Mouse (Mus musculus) hindbrain, embryonic 13.5 days (tissue): ENCODE measurements around the gene Serp2. TPM values are rescaled to one million over a fixed set of nuclear protein-coding genes. Genes with fewer than 3 reads are reported as not detected.
A peak's percentile ranks its signal among the peaks of the same experiment; 100 is the strongest.

Source experiments
- ATAC-seq: fragments of 200-750 bp; cut with Nextera tagmentation; 2 replicates; pipeline ENCODE4 v1.8.0; 2017; ENCODE audit warnings: moderate TSS enrichment; ENCODE audit not compliant: low FRiP score
- H3K27ac ChIP-seq: fragments of 300-500 bp; sonication (generic); 2 replicates; pipeline ENCODE4 v1.5.1; 2015; ENCODE audit warnings: inconsistent platforms, mild to moderate bottlenecking, moderate library complexity
- H3K27me3 ChIP-seq: fragments of 300-500 bp; sonication (generic); 2 replicates; pipeline ENCODE4 v1.6.1; 2015; ENCODE audit warnings: mild to moderate bottlenecking, inconsistent platforms
- H3K36me3 ChIP-seq: fragments of 300-500 bp; sonication (generic); 2 replicates; pipeline ENCODE4 v1.6.1; 2015; ENCODE audit warnings: mild to moderate bottlenecking, inconsistent platforms
- H3K4me1 ChIP-seq: fragments of 300-500 bp; sonication (generic); replicated peaks from 2 replicates; pipeline ENCODE4 v1.6.1; 2015; ENCODE audit warnings: inconsistent platforms
- H3K4me2 ChIP-seq: fragments of 300-500 bp; sonication (generic); 2 replicates; pipeline ENCODE4 v1.6.1; 2015; ENCODE audit warnings: inconsistent platforms, mild to moderate bottlenecking, moderate library complexity
- H3K4me3 ChIP-seq: fragments of 300-500 bp; sonication (generic); 2 replicates; pipeline ENCODE4 v1.5.1; 2015; ENCODE audit warnings: mild to moderate bottlenecking, inconsistent platforms
- H3K9ac ChIP-seq: fragments of 300-500 bp; sonication (generic); 2 replicates; pipeline ENCODE4 v1.6.1; 2015; ENCODE audit warnings: mild to moderate bottlenecking, inconsistent platforms
- H3K9me3 ChIP-seq: fragments of 300-500 bp; sonication (generic); 2 replicates; pipeline ENCODE4 v1.6.1; 2016; ENCODE audit warnings: inconsistent platforms
- WGBS: fragments of 180-500 bp; shearing (Covaris S2); methylation state at CpG from one replicate; pipeline ENCODE4 v1.1.7; 2015; 5-methylcytosine and 5-hydroxymethylcytosine counted together
- polyA plus RNA-seq: library from polyadenylated mRNA; unstranded; fragments of >200 nt; fragmentation: Nextera tagmentation; extraction: Ambion mirVana; gene quantifications from 2 replicates; pipeline ENCODE4 v1.2.1, GENCODE M21; 2015

The Serp2 gene
- polyA plus RNA-seq, 1 experiment from 2014 or later = 128 TPM

DNA sequence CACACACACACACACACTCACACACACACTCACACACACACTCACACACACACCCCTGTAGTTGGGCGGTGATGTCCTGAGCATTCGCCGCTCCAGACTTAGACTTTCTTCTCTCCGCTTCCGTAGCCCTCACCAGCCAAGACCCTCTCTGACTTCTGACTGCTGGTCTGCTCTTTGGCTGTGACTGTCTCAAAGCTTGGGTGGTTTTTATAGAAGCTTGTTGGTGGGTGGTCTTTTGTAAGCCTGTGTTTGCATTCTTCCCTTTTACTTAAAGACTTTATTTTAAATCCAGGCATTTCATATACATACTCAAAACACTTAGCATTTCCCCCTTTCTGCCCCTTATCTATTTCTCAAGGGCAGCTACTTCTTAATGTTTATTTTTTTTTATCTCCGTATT is 57.2 kb downstream of the Serp2 start:
- H3K27me3 ChIP-seq = no peaks in the 10 kb centered on the region
- 74% methylated on average over 6 of the region's 6 CpGs for WGBS
- H3K36me3 ChIP-seq = no peaks in the 10 kb centered on the region
- no peaks in the 10 kb centered on the region for H3K9me3 ChIP-seq
- no peak overlapping the region for H3K9ac ChIP-seq
- no peak overlapping the region for H3K4me2 ChIP-seq
- H3K27ac ChIP-seq = no peak overlapping the region
- no peak for ATAC-seq
- H3K4me3 ChIP-seq = no peak overlapping the region
- H3K4me1 ChIP-seq = peaks cover 24% of the 10 kb centered on the region

DNA sequence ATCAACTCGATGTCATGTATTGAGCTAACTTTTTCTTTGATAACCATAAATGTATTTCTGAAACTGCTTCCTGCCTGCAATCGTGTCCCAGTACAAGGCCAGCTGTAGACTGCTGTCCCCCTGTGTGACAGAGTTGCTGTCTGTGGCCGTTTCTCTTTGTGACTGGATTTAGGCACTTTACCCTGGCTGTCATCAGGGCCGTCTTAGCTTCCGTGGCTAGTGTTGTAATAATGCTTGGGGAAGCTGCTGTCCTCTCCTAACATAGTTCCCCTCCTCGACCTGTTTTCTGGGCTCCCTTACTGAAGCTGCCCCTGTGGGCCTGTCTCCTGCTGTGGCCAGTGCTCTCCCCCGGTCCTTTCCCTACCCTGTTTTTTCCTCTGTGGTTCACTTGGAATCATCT is 58.5 kb downstream of the Serp2 start:
- Histone ChIP-seq H3K27me3 (no peaks in the 10 kb centered on the region), H3K27ac (no peak overlapping the region), H3K4me1 (peaks cover 24% of the 10 kb centered on the region), H3K9ac (no peak overlapping the region), H3K9me3 (no peaks in the 10 kb centered on the region), H3K36me3 (peaks cover 9% of the 10 kb centered on the region; the same call in 1 of the 2 replicates), H3K4me3 (no peak overlapping the region), H3K4me2 (no peak overlapping the region)
- WGBS = 63% methylated on average over 7 of the region's 7 CpGs
- ATAC-seq = no peak

DNA sequence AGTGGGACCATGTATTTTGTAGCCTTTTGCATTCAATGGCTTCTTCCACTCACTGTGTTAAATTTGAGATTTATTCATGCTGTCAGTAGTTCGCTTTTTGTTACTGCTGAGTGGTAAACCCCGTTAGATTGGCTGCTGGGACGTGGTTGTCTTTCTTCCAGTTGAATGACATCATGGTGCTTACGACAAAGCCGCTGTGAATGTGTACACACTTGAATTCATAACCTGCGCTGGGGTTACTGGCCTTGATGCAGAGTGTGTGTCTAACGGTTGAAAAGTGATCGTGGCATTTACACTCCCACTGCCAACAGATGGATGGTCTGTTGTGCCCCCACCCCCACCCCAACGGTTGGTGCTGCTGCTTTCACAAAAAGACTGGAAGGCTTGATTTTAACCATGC is 59.5 kb downstream of the Serp2 start:
- Histone ChIP-seq H3K27ac (no peak overlapping the region), H3K9ac (no peak overlapping the region), H3K4me1 (peaks cover 24% of the 10 kb centered on the region), H3K9me3 (no peaks in the 10 kb centered on the region), H3K4me2 (no peak overlapping the region), H3K36me3 (peaks cover 15% of the 10 kb centered on the region; the same call in 1 of the 2 replicates), H3K27me3 (no peaks in the 10 kb centered on the region), H3K4me3 (no peak overlapping the region)
- WGBS = 46% methylated on average over 9 of the region's 9 CpGs
- no peak for ATAC-seq

DNA sequence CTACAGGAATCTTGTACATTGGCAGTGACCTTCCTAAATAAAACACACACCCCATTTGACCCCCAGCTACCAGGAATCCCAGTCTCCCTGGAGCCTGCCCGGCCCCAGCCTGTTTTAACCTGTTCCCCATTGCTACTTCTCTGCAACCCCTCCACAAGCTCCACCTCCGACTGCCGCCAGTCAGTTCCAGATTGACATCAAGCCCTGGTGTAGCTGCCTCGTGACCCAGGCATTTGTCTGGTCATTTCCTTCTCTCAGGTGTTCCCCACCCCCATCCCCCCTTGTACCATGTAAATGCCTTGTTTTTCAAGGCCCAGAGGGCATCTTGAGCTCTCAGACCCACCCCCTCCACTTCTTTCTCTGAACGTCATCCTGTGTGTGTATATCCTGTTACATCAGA is 61.7 kb downstream of the Serp2 start:
- H3K4me2 ChIP-seq = no peak overlapping the region
- H3K27ac ChIP-seq = no peak overlapping the region
- H3K9me3 ChIP-seq = no peaks in the 10 kb centered on the region
- no peak overlapping the region for H3K9ac ChIP-seq
- H3K4me3 ChIP-seq = no peak overlapping the region
- no peaks in the 10 kb centered on the region for H3K27me3 ChIP-seq
- no peak for ATAC-seq
- H3K36me3 ChIP-seq = peaks cover 15% of the 10 kb centered on the region; the same call in 1 of the 2 replicates
- H3K4me1 ChIP-seq = peaks cover 17% of the 10 kb centered on the region
- WGBS = 74% methylated on average over 5 of the region's 5 CpGs

DNA sequence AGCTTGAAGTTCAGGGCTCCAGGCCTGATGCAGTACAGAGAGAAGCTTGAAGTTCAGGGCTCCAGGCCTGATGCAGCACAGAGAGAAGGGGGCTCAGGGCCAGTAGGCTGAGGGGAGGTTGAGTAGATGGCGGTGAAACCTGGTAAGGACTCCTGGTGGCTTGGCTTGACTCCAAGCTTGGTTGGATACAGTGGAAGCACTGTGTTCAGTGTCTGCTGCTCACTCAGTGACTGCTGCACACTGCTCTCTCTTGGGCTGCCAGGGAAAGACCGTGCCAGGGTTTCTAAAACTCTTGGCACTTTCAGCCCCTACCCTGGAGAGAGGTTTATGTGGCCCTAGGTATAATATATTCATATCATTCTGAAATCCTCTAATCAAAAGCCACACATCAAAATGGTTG is 67.6 kb downstream of the Serp2 start:
- H3K36me3 ChIP-seq = peaks cover 15% of the 10 kb centered on the region; the same call in 1 of the 2 replicates
- ATAC-seq = peak; percentile 68; the same call in 1 of the 2 replicates
- H3K27me3 ChIP-seq = no peaks in the 10 kb centered on the region
- H3K4me1 ChIP-seq = peaks cover 26% of the 10 kb centered on the region
- H3K9ac ChIP-seq = no peak overlapping the region
- H3K27ac ChIP-seq = peak overlapping the region; percentile 60
- 64% methylated on average over 2 of the region's 2 CpGs for WGBS
- no peaks in the 10 kb centered on the region for H3K9me3 ChIP-seq
- H3K4me2 ChIP-seq = no peak overlapping the region
- H3K4me3 ChIP-seq = no peak overlapping the region

DNA sequence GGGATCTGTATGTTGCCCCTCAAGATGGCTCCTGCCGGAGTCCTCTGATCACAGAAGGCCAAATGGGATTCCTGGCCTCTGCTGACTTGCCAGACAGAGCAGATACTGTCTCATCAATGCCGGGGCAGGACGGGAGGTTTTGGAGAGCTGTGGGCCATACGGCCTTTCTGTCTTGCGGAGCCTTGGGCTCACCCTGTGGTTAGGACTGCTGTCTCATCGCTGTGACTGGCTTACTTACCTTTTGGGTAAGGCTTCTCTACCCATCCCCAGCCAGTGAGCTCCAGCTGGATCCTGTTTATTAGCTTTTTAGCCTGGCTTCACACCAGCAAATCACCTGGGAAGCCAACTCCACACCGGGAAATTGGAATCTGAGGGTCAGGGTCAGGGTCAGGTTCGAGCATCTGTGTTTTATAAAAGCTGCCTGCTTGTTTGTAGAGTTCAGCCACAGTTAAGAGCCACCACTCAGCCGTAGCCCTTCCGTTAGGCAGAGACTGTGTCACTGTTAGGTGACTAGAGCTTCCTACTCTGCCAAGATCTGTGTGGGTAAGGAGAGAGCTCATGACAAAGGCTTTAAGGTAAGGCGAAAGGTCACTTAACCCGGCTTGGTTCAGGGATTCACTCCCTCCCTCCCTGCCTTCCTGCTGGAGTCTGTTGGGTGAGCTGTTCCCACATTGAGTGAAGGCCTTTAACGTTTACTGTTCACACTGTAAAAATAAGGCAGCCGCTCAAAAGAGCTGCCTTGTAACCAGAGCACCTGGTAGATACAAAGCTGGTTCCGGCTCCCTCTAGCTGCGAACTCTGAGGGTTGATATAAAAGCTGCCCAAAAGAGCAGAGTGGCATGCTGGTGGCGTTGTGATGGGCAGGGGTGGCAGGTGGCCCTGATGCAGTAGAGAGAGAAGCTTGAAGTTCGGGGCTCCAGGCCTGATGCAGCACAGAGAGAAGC is 68.3 kb downstream of the Serp2 start:
- no peaks in the 10 kb centered on the region for H3K9me3 ChIP-seq
- no peaks in the 10 kb centered on the region for H3K27me3 ChIP-seq
- H3K9ac ChIP-seq = peak overlapping the region; percentile 9; the same call in 1 of the 2 replicates
- H3K4me3 ChIP-seq = no peak overlapping the region
- 71% methylated on average over 18 of the region's 18 CpGs for WGBS
- H3K4me1 ChIP-seq = peaks cover 26% of the 10 kb centered on the region
- no peak overlapping the region for H3K4me2 ChIP-seq
- no peak for ATAC-seq
- H3K27ac ChIP-seq = peak overlapping the region; percentile 60
- 0 out of 2 replicates have a peak, but pooled peaks cover 7% of the 10 kb centered on the region for H3K36me3 ChIP-seq

DNA sequence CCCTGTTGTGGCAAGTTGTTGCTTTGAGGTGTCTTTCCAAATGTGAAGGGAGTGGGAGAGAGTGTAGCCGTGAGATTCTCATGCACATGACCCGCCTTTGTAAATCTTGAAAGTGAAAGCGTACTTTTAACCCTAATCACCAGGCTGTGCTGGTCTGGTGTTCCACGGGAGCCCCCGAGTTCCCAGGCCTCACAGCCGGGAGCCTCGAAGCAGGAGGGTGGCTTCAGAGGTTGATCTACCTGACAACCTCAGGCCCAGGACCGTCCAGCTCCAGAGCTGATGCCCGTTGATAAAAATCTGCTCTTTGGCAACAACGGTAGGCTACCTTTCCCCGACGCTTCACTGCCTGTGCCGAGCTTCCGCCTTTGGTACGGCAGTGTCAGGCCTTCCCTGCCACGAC is 69.1 kb downstream of the Serp2 start:
- H3K9me3 ChIP-seq = no peaks in the 10 kb centered on the region
- H3K4me2 ChIP-seq = no peak overlapping the region
- H3K4me1 ChIP-seq = peaks cover 28% of the 10 kb centered on the region
- H3K27me3 ChIP-seq = no peaks in the 10 kb centered on the region
- no peak overlapping the region for H3K4me3 ChIP-seq
- peak overlapping the region; percentile 9; the same call in 1 of the 2 replicates for H3K9ac ChIP-seq
- WGBS = 92% methylated on average over 16 of the region's 16 CpGs
- no peaks in the 10 kb centered on the region for H3K36me3 ChIP-seq
- ATAC-seq = no peak
- peak overlapping the region; percentile 30; the same call in 1 of the 2 replicates for H3K27ac ChIP-seq

DNA sequence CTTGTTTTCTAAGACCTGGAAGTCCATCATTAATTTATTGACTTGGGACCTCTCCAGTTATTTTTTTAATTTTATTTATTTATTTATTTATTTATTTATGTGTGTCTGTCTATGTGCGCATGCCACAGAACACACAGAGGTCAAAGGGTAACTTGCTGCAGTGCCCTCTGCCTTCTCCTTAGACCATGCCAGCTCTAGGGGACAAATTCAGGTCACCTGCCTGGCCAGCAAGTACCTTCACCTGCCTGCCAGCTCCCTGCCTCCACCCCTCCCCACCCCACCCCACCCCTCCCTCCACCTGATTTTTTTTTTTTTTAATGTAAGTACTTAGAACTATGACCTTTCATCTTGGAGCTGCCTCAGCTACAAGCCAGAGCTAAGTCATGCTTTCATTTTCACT is 73.0 kb downstream of the Serp2 start:
- no peak for ATAC-seq
- 96% methylated on average over 1 of the region's 1 CpGs for WGBS
- Histone ChIP-seq H3K9me3 (no peaks in the 10 kb centered on the region), H3K4me1 (peaks cover 27% of the 10 kb centered on the region), H3K27ac (no peak overlapping the region), H3K27me3 (no peaks in the 10 kb centered on the region), H3K4me3 (no peak overlapping the region), H3K36me3 (no peaks in the 10 kb centered on the region), H3K9ac (no peak overlapping the region), H3K4me2 (no peak overlapping the region)

Other genes with a start within 250 kb of the Serp2 start
- 674 and 689 TPM in 2 replicates for gene Tsc22d1, start 141.9 kb downstream of the Serp2 start, polyA plus RNA-seq